In genomic region chr2:32509896-32510295, GRCm38 (mm10) we compare ENCODE assay signal across 8 mouse cellular contexts. TPM values are rescaled to one million over a fixed set of nuclear protein-coding genes. Genes with fewer than 3 reads are reported as not detected.
DNase-seq lines count a peak whose midpoint lies in the region; ATAC-seq and TF ChIP-seq lines count a peak whose summit lies in the region.

No protein-coding gene starts in this region.

- H3K4me1 ChIP-seq in ES-E14 (ENCODE audit: control insufficient read depth in 2 of 2, insufficient read depth in 2 of 2, low read length in 2 of 2, poor library complexity in 1 of 2) = peaks cover 11 to 27% of the 10 kb centered on the region in 2 experiments
- H3K4me1 ChIP-seq in heart, embryonic 15.5 days (replicated peaks) = peaks cover 19% of the 10 kb centered on the region
- peaks cover 3% of the 10 kb centered on the region; the same call in 1 of the 2 replicates for H3K4me1 ChIP-seq in liver, postnatal 0 days (ENCODE audit: insufficient read depth)

- TF ChIP-seq EP300 in liver, postnatal 0 days (IDR thresholded peaks at IDR 0.05; ENCODE audit: low read depth) = no peak

- H3K27ac ChIP-seq in ES-E14 (ENCODE audit: insufficient read depth, low read depth, low read length, poor library complexity, severe bottlenecking) = peak overlapping the region; percentile 86
- H3K27ac ChIP-seq in heart, embryonic 15.5 days = peak overlapping the region; percentile 66
- H3K27ac ChIP-seq in liver, postnatal 0 days (ENCODE audit: low read depth) = peak overlapping the region; percentile 42

- peak; percentile 52; the same call in 1 of the 2 replicates for ATAC-seq in heart, embryonic 15.5 days (replicated peaks; ENCODE audit: insufficient number of reproducible peaks, insufficient read depth, low FRiP score, low read depth)
- no peak for ATAC-seq in liver, postnatal 0 days

- peak overlapping the region; percentile 41; the same call in 1 of the 2 replicates for H3K9ac ChIP-seq in ES-E14 (ENCODE audit: insufficient read depth, low read depth, low read length, poor library complexity, severe bottlenecking)
- H3K9ac ChIP-seq in heart, embryonic 15.5 days = no peak overlapping the region
- H3K9ac ChIP-seq in liver, postnatal 0 days (replicated peaks) = no peak overlapping the region

- no peaks in the 10 kb centered on the region for H3K9me3 ChIP-seq in ES-E14 (ENCODE audit: control insufficient read depth, insufficient read depth, low read depth, low read length)
- no peaks in the 10 kb centered on the region for H3K9me3 ChIP-seq in heart, embryonic 15.5 days (replicated peaks)
- 0 out of 2 replicates have a peak, but pooled peaks cover 4% of the 10 kb centered on the region for H3K9me3 ChIP-seq in liver, postnatal 0 days (ENCODE audit: low read length)

- 51% methylated on average over 8 of the region's 8 CpGs for WGBS in heart, embryonic 15.5 days
- 50% methylated on average over 8 of the region's 8 CpGs for WGBS in liver, postnatal 0 days (ENCODE audit: insufficient replicate concordance)

- H3K36me3 ChIP-seq in ES-E14 (ENCODE audit: control insufficient read depth, insufficient read depth, low read length, poor library complexity, severe bottlenecking) = no peaks in the 10 kb centered on the region
- H3K36me3 ChIP-seq in heart, embryonic 15.5 days = no peaks in the 10 kb centered on the region
- no peaks in the 10 kb centered on the region for H3K36me3 ChIP-seq in liver, postnatal 0 days (replicated peaks; ENCODE audit: insufficient read depth, low read length)

- DNase-seq in heart, adult 11 months = peak; percentile 95
- no peak for DNase-seq in heart, postnatal 4 days
- DNase-seq in ES-E14 (ENCODE audit: low read depth, low spot score) = no peak
- no peak for DNase-seq in liver, postnatal 0 days
- no peak for DNase-seq in left cerebral cortex, adult 9 months (ENCODE audit: low spot score in 2 of 2)
- DNase-seq in right cerebral cortex, postnatal 25 days = no peak
- no peak for DNase-seq in adipocyte (ENCODE audit: low spot score)

- H3K4me2 ChIP-seq in heart, embryonic 15.5 days = no peak overlapping the region
- H3K4me2 ChIP-seq in liver, postnatal 0 days (ENCODE audit: low read depth, low read length) = no peak overlapping the region

- TF ChIP-seq CTCF in liver, postnatal 0 days (IDR thresholded peaks at IDR 0.05; ENCODE audit: low read depth) = no peak

- in situ Hi-C loops in ES-E14 (cut with MboI; ENCODE audit: low sequenced_read_pairs in 2 of 2, unreplicated experiment in 2 of 2) = no loop called here

- no peak overlapping the region for H3K4me3 ChIP-seq in ES-E14 (ENCODE audit: insufficient read depth in 1 of 2, low read depth in 1 of 2, low read length in 2 of 2, poor library complexity in 1 of 2, severe bottlenecking in 1 of 2)
- no peak overlapping the region for H3K4me3 ChIP-seq in heart, embryonic 15.5 days
- H3K4me3 ChIP-seq in liver, postnatal 0 days (ENCODE audit: low read depth, low read length) = no peak overlapping the region

- H3K27me3 ChIP-seq in heart, embryonic 15.5 days = no peaks in the 10 kb centered on the region
- no peaks in the 10 kb centered on the region for H3K27me3 ChIP-seq in liver, postnatal 0 days (ENCODE audit: insufficient read depth, low read length)

TF ChIP-seq in ES-E14, 5 proteins besides CTCF, POLR2A, EP300 and RAD21:
- no peak for TF ChIP-seq HCFC1 (IDR thresholded peaks at IDR 0.05; ENCODE audit: borderline replicate concordance, insufficient read depth, low read length)
- TF ChIP-seq ZNF384 (IDR thresholded peaks at IDR 0.05; ENCODE audit: low read depth, low read length) = no peak
- TF ChIP-seq CHD2 (IDR thresholded peaks at IDR 0.05; ENCODE audit: low read depth, low read length) = no peak
- no peak for TF ChIP-seq MAFK (IDR thresholded peaks at IDR 0.05; ENCODE audit: insufficient read depth, low read depth, low read length)
- no peak for TF ChIP-seq ZC3H11A (IDR thresholded peaks at IDR 0.05; ENCODE audit: borderline replicate concordance, low read depth, low read length)

RNA-seq across cellular contexts. Expression of gene Fam102a, which starts 25.2 kb away (rescaled TPM):
- total RNA-seq in heart, postnatal 4 days (2021) = 10 to 100 TPM in 1 of 2 experiments, 1 to 10 TPM in 1; 9.9 to 11.0 TPM
- 11.6 TPM in 2 replicates for total RNA-seq in ES-E14 (2012; rRNA removed)
- 4.8 and 8.6 TPM in 2 replicates for polyA plus RNA-seq in heart, embryonic 15.5 days (2015; fragmentation: Nextera tagmentation; extraction: Ambion mirVana)
- polyA plus RNA-seq in liver, postnatal 0 days (2015; fragmentation: Nextera tagmentation; extraction: Ambion mirVana) = 4.8 and 6.1 TPM in 2 replicates

RNA-seq across cellular contexts. Expression of gene Slc25a25, which starts 58.7 kb away (rescaled TPM):
- 10 to 100 TPM; 16.4 to 22.2 TPM for total RNA-seq in heart, postnatal 4 days (2021)
- 22.1 and 23.4 TPM in 2 replicates for total RNA-seq in ES-E14 (2012; rRNA removed)
- polyA plus RNA-seq in heart, embryonic 15.5 days (2015; fragmentation: Nextera tagmentation; extraction: Ambion mirVana) = 9.1 and 12.1 TPM in 2 replicates
- polyA plus RNA-seq in liver, postnatal 0 days (2015; fragmentation: Nextera tagmentation; extraction: Ambion mirVana) = 32.4 and 36.9 TPM in 2 replicates

RNA-seq across cellular contexts. Expression of gene Naif1, which starts 59.6 kb away (rescaled TPM):
- total RNA-seq in heart, postnatal 4 days (2021) = 1 to 10 TPM; 3.5 to 3.6 TPM
- 2.1 and 2.5 TPM in 2 replicates for total RNA-seq in ES-E14 (2012; rRNA removed)
- polyA plus RNA-seq in heart, embryonic 15.5 days (2015; fragmentation: Nextera tagmentation; extraction: Ambion mirVana) = 4.0 and 5.1 TPM in 2 replicates
- polyA plus RNA-seq in liver, postnatal 0 days (2015; fragmentation: Nextera tagmentation; extraction: Ambion mirVana) = 1.6 and 1.8 TPM in 2 replicates
